Mouse (Mus musculus) embryo, embryonic 11 days (tissue): ENCODE data around the gene Gm28042.

Experiments
- DNase-seq: peaks from one replicate; pipeline ENCODE4 v3.0.0-alpha.2; 2015

Gm28042 gene

GRCm38 (mm10) chr2:120060651-120061050, 33.4 kb downstream of the Gm28042 start:
- DNase-seq = no peak

GRCm38 (mm10) chr2:120062248-120062647, 35.0 kb downstream of the Gm28042 start:
- no peak for DNase-seq

- no peak for DNase-seq
These were observed 37.3 kb downstream of the Gm28042 start for GRCm38 (mm10) chr2:120064639-120065038.

GRCm38 (mm10) chr2:120065243-120065642, 38.0 kb downstream of the Gm28042 start:
- no peak for DNase-seq

- no peak for DNase-seq
These were observed 38.9 kb downstream of the Gm28042 start for GRCm38 (mm10) chr2:120066224-120066623.

GRCm38 (mm10) chr2:120068555-120069465, 41.5 kb downstream of the Gm28042 start:
- DNase-seq = peak; percentile 72

GRCm38 (mm10) chr2:120069466-120069990, 42.2 kb downstream of the Gm28042 start:
- DNase-seq = no peak

- no peak for DNase-seq
These were observed 46.8 kb downstream of the Gm28042 start for GRCm38 (mm10) chr2:120074096-120074495.

- DNase-seq = peak; percentile 75
These were observed 48.9 kb downstream of the Gm28042 start for GRCm38 (mm10) chr2:120076076-120076705.

- DNase-seq = no peak
These were observed 55.1 kb downstream of the Gm28042 start for GRCm38 (mm10) chr2:120082416-120082815.

GRCm38 (mm10) chr2:120084593-120085361, 57.5 kb downstream of the Gm28042 start:
- peak; percentile 44 for DNase-seq

GRCm38 (mm10) chr2:120086038-120086437, 58.7 kb downstream of the Gm28042 start:
- DNase-seq = no peak

- DNase-seq = no peak
These were observed 60.1 kb downstream of the Gm28042 start for GRCm38 (mm10) chr2:120087391-120087790.

GRCm38 (mm10) chr2:120087897-120088296, 60.6 kb downstream of the Gm28042 start:
- DNase-seq = no peak

- DNase-seq = no peak
These were observed 63.7 kb downstream of the Gm28042 start for GRCm38 (mm10) chr2:120090979-120091378.
